Mouse (Mus musculus): ENCODE data around the gene Ptprf.

Gene Ptprf

DNA sequence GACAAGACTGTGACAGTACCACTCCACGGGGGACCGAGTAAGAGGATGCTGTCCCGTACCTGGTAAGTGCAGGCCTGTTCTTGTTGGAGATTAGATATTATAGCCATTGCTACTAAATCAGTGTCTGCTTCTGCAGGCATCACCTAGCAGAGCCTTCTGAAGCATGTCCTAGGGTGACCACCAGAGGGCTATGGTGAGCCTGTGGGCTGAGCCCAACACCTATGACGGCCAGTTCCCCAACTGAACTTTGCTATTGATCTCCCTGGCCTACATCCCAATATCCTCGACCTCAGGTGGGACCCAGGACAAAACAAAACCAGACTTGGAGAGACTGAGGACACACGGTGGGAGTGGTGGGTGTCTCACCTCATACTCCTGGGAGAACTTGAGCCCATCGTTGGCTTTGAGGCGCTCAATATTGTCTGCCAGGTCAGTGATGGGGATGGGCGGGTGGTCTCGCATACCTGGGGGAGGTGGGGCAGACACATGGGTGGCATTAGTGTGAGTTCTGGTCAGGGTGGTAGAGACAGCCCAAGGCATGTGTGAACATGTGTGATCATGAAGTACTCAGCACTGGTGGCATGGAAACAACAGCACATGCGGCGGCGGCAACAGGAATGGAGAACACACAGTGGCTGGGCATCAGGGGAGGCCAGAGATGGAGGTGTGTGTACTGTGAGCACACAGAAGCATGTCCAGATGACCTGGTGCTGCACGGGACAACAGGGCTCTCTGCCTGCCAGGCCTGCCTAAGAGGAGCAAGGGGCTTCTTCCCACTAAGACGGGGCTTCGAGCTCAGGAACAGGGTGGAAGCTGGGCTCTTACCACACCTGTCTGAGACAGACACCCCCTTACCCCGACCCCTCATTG, 74.2 kb downstream of the Ptprf start:
- no peak for DNase-seq (ENCODE audit: low read depth in 1 of 2, low spot score in 2 of 2)

DNA sequence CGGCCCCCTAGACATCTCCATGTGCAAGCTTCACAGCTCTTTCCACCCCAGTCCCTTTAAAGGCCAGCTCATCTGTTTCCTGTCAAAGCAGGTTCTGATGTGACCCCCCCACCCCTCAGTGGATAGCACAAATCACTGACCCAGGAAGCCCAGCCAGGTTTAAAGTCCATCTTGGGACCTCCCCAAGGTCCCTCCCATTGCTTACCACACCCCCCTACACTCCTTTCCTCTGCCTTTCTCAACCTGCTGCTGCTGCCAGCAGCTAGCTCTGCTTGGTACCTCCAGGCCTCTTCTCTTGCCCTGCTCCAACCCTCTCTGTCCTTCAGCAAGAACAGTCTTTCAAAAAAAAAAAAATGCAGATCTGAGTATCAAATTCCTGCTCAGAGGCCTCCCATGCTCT, 76.3 kb downstream of the Ptprf start:
- no peak for DNase-seq (ENCODE audit: low read depth in 1 of 2, low spot score in 2 of 2)

DNA sequence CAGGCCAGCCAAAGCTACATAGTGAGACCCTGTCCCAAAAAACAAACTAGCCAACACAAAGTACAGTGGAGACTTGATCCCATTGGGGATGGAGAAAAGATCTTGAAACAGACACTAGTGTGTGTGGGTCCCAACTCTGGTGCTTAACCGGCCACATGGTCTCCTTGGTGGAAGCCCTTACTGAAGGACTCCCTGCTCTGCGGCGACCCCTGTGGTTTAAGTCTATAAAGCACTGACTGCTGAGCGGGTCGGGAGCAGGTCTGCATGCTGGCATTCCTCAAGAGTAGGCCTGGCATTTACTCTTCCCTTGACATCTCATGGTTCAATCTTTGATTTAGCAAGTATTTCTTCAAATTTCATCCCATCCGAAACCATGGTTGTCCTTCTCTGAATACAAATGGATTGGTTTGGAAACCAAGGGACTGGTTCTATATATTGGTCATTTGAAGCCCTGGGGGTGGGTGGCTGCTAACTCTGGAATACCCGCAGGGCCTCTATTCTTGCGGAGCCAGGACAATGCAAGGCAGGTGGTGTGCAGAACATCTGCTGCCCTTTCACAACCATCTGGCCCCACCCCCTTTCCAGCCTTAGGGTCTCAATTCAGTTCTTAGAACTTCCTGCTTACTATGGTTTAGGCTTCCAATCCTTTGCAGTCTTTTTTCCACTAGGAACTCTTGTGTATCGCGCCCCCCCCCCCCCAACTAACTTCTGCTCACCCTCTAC, 84.1 kb downstream of the Ptprf start:
- no peak for DNase-seq (ENCODE audit: low read depth in 1 of 2, low spot score in 2 of 2)

- DNase-seq (ENCODE audit: low read depth in 1 of 2, low spot score in 2 of 2), result no peak
Observed at GRCm38 (mm10) chr4:118205906-118206305, 85.3 kb downstream of the Ptprf start.

DNA sequence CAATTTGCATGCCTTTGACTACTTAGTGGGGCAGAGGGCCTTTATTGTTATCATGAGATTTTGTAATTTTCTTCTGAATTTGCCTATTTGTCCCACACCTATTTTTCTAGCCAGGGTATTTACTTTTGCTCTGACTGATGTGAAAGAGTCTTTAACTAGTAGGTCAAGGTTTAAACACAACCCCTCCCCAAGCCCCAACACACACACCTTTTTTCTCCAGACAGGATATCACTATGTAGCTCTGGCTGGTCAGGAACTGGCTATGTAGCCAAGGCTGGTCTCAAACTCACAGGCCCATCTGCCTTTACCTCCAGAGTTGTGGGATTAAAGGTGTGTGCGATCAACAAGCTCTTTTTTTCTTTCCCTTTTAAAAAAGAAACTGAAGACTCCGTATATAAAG, 92.1 kb downstream of the Ptprf start:
- DNase-seq (ENCODE audit: low read depth in 1 of 2, low spot score in 2 of 2), result no peak

DNA sequence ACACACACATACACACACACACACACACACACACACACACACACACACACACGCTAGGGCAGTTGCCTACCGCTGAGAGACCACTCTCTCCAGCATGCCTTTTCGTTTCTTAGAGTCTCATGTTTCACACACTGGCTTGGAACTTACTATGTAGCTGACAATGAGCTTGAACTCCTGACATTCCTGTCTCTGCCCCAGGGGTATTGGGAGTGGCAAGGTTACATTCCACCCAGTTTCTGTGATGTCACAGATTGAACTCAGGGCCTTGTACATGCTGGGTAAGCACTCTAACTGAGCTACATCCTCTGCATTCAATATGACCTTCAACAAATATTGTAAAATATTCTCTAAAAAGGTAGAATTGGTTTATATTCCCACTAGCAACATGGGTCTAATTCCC, 92.6 kb downstream of the Ptprf start:
- DNase-seq (ENCODE audit: low read depth in 1 of 2, low spot score in 2 of 2), result no peak

DNA sequence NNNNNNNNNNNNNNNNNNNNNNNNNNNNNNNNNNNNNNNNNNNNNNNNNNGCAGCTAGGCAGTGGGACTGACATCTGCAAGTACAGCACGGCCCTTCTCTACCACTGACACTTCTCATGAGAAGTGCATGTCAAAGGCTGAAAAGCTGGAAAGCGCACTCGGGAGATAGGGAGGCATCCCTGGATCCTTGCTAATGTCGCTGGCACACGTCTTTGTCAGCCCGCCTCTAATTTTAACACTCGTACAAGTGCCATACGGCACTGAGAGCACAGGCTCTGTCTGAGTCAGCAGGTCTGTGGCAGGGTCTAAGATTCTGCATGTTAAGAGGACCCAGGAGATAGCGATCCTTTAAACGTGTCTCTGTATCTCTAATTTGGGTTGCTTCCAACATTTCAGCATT, 95.0 kb downstream of the Ptprf start:
- no peak for DNase-seq (ENCODE audit: low read depth in 1 of 2, low spot score in 2 of 2)

DNA sequence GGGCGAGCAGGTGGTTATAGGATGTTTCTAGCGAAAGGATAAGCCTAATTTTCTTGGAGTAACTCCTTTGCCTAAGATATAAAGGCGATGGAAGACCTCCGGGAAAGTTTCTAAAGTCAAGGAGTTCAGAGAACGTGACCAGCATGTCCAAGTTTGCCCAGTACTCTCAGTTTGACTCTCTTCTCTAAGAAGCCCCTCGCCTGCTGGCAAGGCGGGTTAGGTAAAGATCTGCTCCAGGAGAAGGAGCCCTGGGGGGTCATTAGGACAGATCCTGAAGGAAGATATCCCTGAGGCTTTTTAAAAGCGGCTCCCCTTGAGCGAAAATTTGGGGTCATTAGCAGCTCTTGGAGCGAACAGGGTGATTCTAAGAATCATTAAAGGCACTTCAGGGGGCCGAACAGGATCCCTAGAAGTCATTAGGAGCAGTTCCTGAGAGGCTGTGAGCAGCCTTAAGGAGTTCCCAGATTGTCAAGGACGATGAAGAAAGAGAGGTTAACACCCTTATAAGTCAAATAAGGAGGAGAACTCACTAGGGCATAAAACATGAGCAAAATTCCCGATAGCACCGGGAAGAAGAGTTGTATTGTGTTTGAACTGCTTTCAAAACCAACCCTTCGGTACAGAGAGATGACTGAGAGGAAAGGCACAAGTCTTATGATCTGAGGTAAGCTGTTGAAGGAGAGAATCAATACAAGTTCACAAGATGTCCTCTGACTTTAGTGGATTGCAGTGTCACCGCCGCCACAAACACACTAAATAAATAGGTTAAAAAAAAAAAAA, 110.7 kb downstream of the Ptprf start:
- no peak for DNase-seq (ENCODE audit: low read depth in 1 of 2, low spot score in 2 of 2)

- DNase-seq (ENCODE audit: low read depth in 1 of 2, low spot score in 2 of 2), result peak; percentile 81 to 85
Observed at GRCm38 (mm10) chr4:118179467-118180300, 111.5 kb downstream of the Ptprf start, which contains the start of gene Kdm4a. TSS of gene Kdm4a (minus strand) at chr4:118180043.

GRCm38 (mm10) chr4:118178952-118179466, 112.2 kb downstream of the Ptprf start:
- no peak for DNase-seq (ENCODE audit: low read depth in 1 of 2, low spot score in 2 of 2)

DNA sequence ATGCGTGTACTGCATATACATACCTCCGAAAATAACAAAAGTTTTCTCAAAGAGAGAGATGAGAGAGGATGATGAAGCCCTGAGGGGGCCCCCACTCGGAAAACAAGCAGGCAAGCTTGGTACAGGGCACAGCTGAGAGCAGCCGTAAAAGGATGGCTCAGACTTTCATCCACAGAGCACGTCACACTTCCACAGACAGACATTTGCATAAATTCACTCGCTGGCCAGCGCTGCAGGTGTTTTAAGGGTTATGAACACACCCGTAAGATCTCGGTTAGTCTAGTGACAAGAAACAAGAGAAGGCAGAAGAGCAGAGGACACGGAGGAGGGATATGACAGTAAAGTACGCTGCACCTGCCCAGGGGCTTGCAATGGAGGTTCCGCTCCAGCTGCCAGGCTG, 118.7 kb downstream of the Ptprf start:
- DNase-seq (ENCODE audit: low read depth in 1 of 2, low spot score in 2 of 2), result no peak

- no peak for DNase-seq (ENCODE audit: low read depth in 1 of 2, low spot score in 2 of 2)
Observed at GRCm38 (mm10) chr4:118171006-118171405, 120.2 kb downstream of the Ptprf start.

GRCm38 (mm10) chr4:118162123-118162522, 129.1 kb downstream of the Ptprf start:
- no peak for DNase-seq (ENCODE audit: low read depth in 1 of 2, low spot score in 2 of 2)

All from monocyte, adult 2 months (primary cell).